In genomic region chr6:84425823-84426222, GRCm38 (mm10) we compare ENCODE assay signal across 8 mouse cellular contexts.
DNase-seq lines count a peak whose midpoint lies in the region; ATAC-seq and TF ChIP-seq lines count a peak whose summit lies in the region.

No protein-coding gene starts in this region.

- H3K4me1 ChIP-seq in cortical plate, adult 2 months (ENCODE audit: control insufficient read depth, insufficient read depth, low read length) = peaks cover 2% of the 10 kb centered on the region; the same call in 1 of the 2 replicates
- H3K4me1 ChIP-seq in intestine, embryonic 15.5 days (replicated peaks) = no peaks in the 10 kb centered on the region
- H3K4me1 ChIP-seq in lung, adult 2 months (ENCODE audit: control insufficient read depth, insufficient read depth, low read length) = peaks cover 7% of the 10 kb centered on the region

- ATAC-seq in intestine, embryonic 15.5 days = peak; percentile 36; the same call in 1 of the 2 replicates

- H3K4me3 ChIP-seq in cortical plate, adult 2 months (ENCODE audit: insufficient read depth, low read length) = no peak overlapping the region
- H3K4me3 ChIP-seq in intestine, embryonic 15.5 days (replicated peaks) = no peak overlapping the region
- H3K4me3 ChIP-seq in lung, adult 2 months (replicated peaks; ENCODE audit: extremely low read depth, low read depth, low read length) = no peak overlapping the region

- H3K9ac ChIP-seq in intestine, embryonic 15.5 days = no peak overlapping the region

- DNase-seq in layer of hippocampus, adult 11-12 months (ENCODE audit: low spot score) = peak; percentile 47
- no peak for DNase-seq in layer of hippocampus, adult 9-10 months (ENCODE audit: low spot score)
- DNase-seq in adrenal gland, adult 18-20 months (ENCODE audit: low spot score in 2 of 2) = peak; percentile 21 to 43
- peak; percentile 18 for DNase-seq in lung, adult 2 months
- peak; percentile 60 for DNase-seq in testis, postnatal 10 days (ENCODE audit: low spot score)
- no peak for DNase-seq in urinary bladder, adult 18-20 months (ENCODE audit: low spot score in 2 of 2)

- no peaks in the 10 kb centered on the region for H3K27me3 ChIP-seq in intestine, embryonic 15.5 days (replicated peaks)

- no peak overlapping the region for H3K4me2 ChIP-seq in intestine, embryonic 15.5 days (replicated peaks)

- TF ChIP-seq CTCF in cortical plate, adult 2 months (IDR thresholded peaks at IDR 0.05; ENCODE audit: extremely low read depth, insufficient read depth, low read length) = peak; percentile 61
- peak; percentile 74 for TF ChIP-seq CTCF in lung, adult 2 months (IDR thresholded peaks at IDR 0.05; ENCODE audit: insufficient read depth, low read length)

- no peak for TF ChIP-seq POLR2A in cortical plate, adult 2 months (IDR thresholded peaks at IDR 0.05; ENCODE audit: extremely low read depth, insufficient read depth, low read length)
- TF ChIP-seq POLR2A in lung, adult 2 months (IDR thresholded peaks at IDR 0.05; ENCODE audit: borderline replicate concordance, extremely low read depth, low read depth, low read length) = no peak

- H3K9me3 ChIP-seq in intestine, embryonic 15.5 days = no peaks in the 10 kb centered on the region

- WGBS in intestine, embryonic 15.5 days = 52% methylated on average over 4 of the region's 4 CpGs
- 42% methylated on average over 4 of the region's 4 CpGs for WGBS in lung, adult 2 months

- H3K36me3 ChIP-seq in intestine, embryonic 15.5 days = no peaks in the 10 kb centered on the region

- no peak overlapping the region for H3K27ac ChIP-seq in cortical plate, adult 2 months (ENCODE audit: insufficient read depth, low read length)
- no peak overlapping the region for H3K27ac ChIP-seq in intestine, embryonic 15.5 days

Comparison
In these comparisons a context has a peak if more than half of its experiments do, and no peak if none do; other contexts are left out.
1. DNase-seq: peak in layer of hippocampus, adult 11-12 months (single experiment), adrenal gland, adult 18-20 months (2 of 2), lung, adult 2 months (single experiment) and testis, postnatal 10 days (single experiment); none in layer of hippocampus, adult 9-10 months (single experiment) and urinary bladder, adult 18-20 months (0 of 2).